Mouse (Mus musculus) left cerebral cortex, adult 9 months (tissue): ENCODE results near the gene Gdf5.
A peak's percentile ranks its signal among the peaks of the same experiment; 100 is the strongest.
"Not testable (repeated sequence)": the region's sequence is repeated elsewhere in the genome, so short reads cannot be mapped to it uniquely, and the experiment has no call there.

ENCODE experiments used
- DNase-seq, 2 experiments: peaks; one replicate each; pipeline ENCODE4 v3.0.0; 2022; ENCODE audit warnings: low spot score in 2 of 2

Gdf5 gene

DNA sequence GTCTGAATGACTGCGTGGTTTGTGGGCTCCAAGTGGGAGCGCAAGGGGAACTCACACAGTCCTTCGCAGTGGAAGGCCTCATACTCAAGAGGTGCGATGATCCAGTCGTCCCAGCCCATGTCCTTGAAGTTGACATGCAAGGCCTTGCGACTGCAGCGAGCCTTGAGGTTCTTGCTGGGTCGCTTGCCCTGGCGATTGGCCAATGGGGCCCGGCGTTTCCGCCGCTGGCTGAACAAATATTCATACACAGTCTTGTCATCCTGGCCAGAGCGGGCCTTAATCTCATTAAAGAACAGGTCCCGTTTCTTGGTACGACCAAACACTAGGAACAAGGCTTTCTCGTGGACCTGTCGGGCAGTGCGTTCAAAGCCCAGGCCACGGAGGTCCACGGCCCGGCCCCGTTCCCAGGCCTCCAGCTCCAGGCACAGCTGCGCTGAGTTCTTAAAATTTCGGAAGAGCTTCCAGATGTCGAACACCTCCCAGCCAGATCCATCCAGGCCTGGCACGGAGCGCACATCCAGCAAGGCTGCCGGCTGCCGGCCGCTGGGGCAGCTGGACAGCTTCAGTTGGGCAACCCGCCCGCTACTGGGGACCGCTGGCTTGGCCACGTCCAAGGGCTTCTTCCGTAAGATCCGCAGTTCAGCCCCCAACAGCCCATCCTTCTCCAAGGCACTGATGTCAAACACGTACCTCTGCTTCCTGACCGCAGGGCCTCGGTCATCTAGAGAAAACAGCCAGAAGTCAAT is 3.3 kb downstream of the Gdf5 start:
- no peak for DNase-seq

DNA sequence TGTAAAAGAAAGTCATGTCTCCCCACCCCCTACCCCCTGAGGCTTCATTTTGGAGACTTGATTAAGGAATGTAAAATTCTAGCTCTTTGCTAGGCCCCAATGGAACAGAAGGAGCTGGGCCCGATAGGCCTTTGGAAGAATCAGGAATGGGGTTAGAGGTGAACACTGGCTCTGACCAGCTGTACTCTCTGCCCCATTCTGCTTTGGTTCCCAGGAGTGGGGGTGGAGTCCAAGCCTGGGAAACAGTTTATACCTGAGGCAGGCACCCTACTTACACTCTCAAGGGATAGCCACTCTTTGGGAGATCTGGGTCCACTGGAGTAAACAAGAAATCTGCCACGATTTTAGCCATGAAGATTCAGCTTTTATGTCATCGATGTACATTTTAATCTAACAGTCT is 4.5 kb downstream of the Gdf5 start, which contains the start of gene Gm15557:
Gm15557 (plus strand) TSS at position 48 of the 400 bp plus-strand sequence.
- no peak for DNase-seq

DNA sequence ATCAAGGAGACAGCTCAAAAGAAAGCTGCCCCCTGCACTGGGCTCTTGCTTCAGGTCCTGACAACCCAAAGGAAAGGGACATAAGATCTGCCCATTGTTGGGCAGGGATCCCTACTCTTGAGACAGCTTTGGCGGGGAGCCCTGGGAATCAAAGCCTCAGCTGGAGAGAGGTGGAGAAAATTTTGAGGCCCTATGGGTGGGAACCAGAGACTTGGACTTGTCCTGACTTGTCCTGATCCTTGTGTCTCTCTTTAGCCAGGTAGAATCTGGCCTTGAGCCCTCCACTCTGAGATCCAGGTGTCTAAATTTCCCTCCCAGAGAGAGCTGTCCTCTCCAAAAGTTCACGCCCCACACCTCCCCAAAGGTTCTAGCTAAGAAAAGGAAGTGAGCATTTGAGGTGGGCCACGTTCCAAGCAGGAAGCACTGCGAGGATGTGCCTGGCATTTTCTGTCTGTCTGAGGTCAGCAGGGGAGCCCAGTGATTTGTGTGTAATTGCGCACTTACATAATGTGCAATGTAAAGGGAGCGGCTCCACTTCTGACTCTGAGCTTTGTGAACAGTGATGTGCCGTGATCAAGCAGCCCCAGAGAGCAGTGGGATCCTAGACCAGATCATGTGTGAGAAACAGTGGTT is 5.2 kb downstream of the Gdf5 start:
- no peak for DNase-seq

DNA sequence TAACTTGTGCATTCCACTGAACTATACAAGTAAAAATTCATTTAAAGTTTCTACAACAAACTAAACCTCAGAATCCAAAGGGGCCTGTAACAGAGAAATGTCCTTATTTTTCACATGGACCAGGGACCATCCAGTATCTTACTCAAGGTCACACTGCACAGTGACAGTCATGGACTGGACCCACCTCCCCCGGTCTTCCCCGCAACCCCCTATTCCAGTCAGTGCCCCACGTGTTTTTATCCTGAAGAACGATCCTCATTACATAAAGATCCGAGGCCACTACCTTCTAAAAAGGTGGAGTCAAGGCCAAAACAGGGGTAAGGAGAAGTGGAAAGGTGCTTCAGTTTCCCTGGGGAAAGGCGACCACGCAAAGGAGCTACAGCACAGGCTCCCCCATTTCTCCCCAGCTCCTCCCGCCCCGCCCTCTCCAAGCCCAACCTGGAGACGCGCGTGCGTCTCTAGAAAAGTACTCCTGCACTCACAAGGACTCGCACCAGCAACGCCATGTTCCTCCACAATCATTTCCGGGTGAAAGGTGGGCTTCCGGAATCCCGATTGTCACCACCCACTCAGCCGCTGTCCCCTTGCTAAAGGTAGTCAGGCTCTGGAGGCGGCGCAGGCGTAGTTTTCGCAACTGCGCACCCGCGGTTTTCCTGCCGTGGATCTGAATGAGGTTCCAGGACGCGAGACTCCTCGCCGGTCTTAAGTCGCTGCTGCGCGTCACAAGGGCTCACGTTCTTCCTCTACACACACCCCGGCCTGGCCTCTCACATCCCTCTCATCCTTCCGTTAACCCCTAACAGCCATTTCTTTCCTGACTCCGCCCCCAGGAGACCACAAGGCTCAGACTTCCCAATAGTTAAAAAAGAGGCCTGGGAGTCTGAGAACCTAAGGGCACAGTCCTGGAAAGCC is 15.4 kb downstream of the Gdf5 start, which contains the start of gene Uqcc1:
Uqcc1 (minus strand) TSS at position 780 of the 912 bp plus-strand sequence.
- DNase-seq = peak; percentile 92 to 96

DNA sequence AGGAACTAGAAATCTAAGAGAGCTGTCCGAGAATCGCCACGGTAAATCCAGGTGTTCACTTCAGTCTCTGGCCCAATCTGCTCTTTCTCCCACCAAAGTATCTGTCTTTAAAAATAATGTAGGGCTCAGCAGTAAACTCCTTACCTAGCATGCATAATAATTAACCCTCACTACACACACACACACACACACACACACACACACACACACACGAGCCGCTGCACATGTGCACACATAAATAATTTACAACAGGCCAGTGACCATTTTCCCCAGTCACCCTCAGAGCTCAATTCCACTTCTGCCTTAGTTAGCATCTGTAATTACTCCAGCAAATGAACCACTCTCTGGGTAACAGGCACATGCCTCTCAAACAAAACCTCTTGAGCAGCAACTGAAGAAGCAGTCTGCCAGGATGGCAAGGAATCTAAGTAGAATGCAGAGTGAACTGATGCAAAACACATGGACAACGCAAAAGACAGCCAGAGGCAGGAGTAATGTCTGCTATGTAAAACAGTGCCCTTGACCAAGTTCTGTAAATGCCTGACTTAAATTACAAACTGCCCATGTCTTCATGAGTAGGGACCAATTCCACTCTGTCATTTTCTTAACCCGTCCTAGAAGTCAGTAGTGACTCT is 16.3 kb downstream of the Gdf5 start:
- DNase-seq = no peak

DNA sequence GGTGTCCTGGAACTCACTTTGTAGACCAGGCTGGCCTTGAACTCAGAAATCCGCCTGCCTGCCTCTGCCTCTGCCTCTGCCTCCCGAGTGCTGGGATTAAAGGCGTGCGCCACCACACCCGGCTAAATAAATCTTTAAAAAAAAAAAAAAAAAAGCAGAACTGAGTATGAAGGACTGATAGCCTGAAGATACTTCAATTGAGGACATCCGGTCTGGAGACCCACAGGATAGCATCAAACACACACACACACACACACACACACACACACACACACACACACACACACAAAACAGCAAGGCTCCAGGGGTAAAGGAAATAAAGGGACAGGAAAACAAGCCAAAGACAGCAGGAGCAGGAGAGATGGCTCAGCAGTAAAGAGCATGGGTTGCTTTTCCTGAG is 20.0 kb downstream of the Gdf5 start:
- DNase-seq = not testable (repeated sequence)

DNA sequence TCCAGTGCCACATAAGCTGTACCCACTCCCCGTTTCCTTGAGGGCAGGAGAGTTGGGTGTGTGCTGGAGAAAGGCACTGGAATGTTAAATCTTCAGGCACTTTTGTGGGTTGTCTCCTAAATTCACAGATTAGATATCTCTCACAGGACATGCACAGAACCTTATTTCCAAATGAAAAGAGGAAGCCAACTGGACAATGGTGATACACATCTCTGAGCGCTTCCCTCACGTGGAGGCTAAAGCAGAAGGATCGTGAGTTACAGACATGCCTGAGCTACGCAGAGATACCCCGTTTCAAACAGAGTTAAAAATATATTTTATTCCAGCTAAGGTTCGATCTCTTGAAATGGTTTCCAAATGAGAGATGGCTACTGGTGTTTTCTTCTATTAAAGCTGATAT is 22.0 kb downstream of the Gdf5 start:
- DNase-seq = no peak

DNA sequence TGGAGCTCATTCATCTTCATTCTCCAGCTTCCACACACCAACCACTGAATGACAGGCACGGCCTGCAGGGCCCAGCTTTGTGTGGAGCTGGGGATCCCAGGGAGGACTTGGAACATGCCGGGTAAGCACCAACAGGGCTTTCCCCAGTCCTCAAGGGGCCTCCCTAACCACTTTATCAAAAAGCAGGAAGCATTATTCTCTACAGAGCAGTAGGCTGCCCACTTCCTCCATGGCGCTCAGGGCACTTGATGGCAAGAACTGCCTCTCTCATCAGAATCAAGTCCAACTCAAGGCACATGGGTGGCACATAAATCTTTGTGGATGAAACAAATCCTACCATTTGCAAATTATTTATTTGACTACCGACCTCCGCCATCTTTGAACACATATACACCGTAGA is 30.5 kb downstream of the Gdf5 start:
- no peak for DNase-seq

DNA sequence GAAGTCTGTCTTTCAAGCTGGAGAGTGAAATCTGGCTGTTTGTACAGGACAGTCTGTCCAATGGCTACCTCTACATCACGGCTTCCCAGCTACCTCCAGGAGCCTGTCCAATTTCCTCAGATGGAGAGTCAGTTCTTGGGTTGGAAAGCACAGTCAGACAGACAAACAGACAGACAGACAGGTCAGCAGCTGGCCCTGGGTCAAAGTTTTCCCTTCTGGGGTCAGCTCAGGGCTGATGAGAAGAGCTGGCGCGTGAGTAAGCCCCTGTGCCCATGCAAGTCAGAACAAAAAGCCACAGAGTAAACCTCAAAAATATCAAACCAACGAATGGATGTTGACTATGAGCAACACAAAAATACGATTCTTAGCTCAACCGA is 41.5 kb downstream of the Gdf5 start:
- no peak for DNase-seq

DNA sequence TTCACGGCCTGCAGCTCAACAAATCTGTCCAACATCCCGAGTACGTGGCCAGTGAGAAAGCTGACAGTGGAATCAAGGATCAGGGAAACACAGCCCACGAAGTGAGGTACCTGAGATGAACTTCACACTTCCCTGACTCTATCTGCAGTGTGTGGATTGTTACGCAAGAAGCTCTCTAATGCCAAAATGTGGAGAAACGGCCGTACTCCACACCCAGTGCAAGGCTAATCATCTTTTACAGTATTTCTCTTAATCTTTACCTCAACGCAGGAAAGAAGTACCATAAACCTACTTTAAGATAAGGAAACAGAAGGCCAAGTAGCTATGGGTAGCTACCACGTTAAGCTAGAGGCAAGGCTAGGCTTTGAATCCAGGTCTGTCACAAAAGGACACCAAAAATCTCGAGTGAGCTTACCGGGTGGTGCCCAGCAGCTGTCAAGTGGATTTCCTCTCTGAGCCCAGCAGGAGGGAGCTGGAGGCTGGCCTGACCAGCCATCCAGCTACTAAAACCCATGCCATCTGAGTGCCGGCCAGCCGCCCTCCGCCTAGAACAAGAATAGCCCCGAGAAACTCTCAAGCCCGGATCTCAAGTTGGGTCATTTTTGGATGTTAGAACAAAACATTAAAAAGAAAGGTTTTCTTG is 42.1 kb downstream of the Gdf5 start:
- DNase-seq = no peak

DNA sequence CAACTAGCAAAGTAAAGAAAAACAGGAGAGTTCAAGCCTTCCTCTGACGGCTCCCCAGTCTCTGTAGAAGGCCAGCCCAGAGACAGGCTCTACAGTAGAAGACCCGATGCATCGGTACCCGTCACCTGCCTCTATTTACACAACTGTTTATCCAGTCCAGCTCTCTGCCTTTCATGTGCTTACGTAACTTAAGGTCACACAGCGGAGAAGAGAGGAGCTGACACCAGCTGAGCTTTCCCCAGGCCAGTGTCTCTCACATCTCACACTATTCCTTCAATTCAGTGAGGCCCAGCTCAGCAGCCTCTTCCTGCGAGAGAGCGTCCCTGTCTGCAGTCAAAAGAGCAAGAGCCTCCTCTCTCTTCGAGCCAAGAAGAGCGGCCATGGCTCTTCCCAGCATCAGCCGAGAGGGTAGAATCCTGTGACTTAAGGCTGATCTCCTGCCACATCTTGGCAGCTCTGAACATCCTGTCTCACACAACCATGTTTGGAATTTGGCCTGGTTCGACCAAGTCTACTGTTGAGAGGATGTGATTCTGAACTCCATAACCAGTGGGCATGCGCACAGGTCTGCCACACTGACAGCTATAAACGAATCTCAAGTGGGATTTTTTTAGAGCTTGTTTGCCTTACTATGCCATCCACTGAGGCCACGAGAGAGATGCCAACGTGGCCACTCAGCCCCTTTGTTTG is 50.0 kb downstream of the Gdf5 start:
- DNase-seq = no peak

DNA sequence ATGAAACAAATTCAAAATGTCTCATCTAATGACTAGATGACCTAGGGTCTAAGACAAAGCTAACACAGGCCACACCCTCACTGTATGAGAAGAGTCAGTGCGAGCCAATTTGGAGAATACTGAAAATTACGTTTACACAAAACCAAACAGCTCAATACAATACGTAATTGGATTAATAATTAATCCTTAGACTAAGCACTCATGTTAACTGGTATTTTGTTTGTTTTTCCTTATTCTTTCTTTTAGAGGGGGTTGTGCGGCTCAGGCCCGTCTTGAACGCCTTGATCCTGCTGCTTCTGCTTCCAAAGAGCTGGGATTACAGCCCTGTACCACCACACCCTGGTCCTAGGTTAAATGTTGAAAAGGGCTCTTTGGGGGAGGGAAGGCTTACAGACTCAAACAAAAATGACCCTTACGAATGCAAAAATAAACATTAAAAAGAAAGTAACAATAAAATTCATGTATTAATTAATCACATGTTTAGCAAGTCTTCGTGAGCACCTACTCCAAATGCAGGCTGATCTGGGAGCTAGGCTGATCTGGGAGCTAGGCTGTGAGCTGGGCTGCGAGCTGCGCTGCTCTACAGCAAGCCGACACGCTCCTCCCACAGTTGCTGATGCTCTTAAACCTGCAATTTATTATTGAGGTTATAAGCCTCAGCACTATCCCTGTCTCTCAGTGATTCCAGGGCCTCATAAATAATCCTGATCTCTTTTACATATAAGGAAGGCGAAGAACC is 50.7 kb downstream of the Gdf5 start:
- DNase-seq = no peak
